Mouse (Mus musculus) splenic B cell, adult 2 months (primary cell): ENCODE data around the gene Hist1h4n.
"Not testable (repeated sequence)": the region's sequence is repeated elsewhere in the genome, so short reads cannot be mapped to it uniquely, and the experiment has no call there.

ENCODE experiments used
- DNase-seq: peaks from one replicate; pipeline ENCODE4 v3.0.0-alpha.2; 2011; ENCODE audit warnings: low read depth, low spot score
- H3K27me3 ChIP-seq: 2 replicates; pipeline ENCODE4 v1.6.1; 2012; ENCODE audit warnings: mild to moderate bottlenecking, low read length, moderate library complexity, mixed read lengths; ENCODE audit not compliant: control insufficient read depth, poor library complexity, insufficient read depth, severe bottlenecking
- H3K36me3 ChIP-seq: 2 replicates; pipeline ENCODE4 v1.6.1; 2012; ENCODE audit warnings: mild to moderate bottlenecking, low read length, moderate library complexity, mixed read lengths; ENCODE audit not compliant: control insufficient read depth, poor library complexity, insufficient read depth, severe bottlenecking

Gene Hist1h4n

DNA sequence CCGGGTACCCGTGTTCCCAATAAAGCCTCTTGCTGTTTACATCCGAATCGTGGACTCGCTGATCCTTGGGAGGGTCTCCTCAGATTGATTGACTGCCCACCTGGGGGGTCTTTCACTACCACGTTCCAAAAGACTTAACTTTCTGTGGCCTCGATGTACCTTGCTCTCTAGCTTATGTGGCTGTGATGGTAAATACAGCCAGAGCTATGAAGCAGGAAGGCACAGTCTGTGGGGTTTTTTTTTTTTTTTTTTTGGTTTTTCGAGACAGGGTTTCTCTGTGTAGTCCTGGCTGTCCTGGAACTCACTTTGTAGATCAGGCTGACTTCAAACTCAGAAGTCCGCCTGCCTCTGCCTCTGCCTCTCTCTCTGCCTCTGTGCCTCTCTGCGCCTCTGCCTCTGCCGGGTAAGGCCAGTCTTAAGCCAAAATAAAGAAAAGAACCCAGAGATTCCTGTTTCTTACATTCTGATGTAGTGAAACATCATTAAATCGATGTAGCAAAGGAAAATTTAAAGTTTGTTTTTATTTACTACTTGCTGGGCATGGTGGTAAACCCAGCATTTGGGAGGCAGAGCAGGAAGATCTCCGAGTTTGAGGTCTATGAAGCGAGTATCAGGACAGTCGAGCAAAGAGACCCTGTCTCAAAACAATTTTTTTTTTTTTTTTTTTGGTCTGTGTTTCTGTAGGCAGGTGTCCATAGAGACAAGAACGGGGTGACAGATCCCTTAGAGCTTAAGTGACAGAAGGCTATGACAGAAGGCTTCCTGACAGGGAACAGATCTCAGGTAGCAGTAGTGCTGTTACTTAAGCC lies 11.7 kb downstream of the Hist1h4n start:
- H3K27me3 ChIP-seq, H3K36me3 ChIP-seq, DNase-seq: not testable (repeated sequence)

DNA sequence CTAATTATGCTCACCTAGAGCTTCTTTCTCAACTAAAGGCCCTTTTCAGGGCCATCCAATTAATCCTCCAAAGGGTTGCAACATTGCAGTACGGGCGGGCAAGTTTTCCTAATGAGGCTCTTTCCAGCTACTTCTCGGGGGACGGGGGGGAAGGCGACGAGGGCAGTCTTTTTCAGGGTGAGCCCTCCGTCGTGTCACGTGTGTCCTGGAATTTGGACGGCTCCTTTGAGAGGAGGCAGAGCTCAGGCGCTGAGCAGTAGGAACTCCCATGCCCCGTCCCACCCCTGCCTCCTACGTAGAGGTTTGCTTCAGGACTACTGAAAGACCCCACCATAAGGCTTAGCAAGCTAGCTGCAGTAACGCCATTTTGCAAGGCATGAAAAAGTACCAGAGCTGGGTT lies 19.9 kb downstream of the Hist1h4n start:
- not testable (repeated sequence) for H3K36me3 ChIP-seq, H3K27me3 ChIP-seq, DNase-seq

DNA sequence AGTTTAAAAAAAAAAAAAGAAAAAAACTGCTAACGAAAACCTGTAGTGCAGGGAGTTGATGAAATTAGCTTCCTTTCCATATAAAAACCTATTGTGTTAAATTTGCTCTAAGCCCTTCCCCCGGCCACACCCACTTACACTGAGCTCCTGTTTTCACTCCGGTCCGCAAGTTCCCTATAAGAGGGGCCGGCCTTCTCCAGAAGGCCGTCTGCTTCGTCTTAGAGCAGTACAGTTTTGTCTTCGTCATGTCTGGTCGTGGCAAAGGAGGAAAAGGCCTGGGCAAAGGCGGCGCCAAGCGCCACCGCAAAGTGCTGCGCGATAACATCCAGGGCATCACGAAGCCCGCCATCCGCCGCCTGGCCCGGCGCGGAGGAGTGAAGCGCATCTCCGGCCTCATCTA lies 20.5 kb downstream of the Hist1h4n start, which contains the start of gene Hist1h4m:
TSS of gene Hist1h4m (plus strand) at position 208 of the 400 bp plus-strand sequence.
- H3K36me3 ChIP-seq, H3K27me3 ChIP-seq, DNase-seq: not testable (repeated sequence)

DNA sequence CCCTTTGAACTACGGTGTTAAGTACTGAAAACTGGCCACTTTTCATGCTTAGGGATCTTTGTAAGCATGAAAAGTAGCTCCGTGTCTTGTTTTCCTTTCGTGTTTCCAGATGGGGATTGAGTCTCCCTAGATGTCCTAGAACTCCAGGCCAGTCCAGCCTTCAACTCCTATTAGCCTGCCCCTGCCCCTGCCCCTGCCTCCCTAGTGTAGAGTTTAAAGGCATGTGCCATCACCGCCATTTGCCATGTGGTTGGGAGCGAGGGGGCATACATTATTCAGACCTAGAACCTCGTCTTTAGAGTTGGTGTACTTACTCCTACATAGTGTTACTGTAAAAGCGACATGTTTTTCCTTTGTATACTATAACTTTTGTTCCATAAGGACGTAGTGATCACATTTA lies 20.9 kb downstream of the Hist1h4n start:
- not testable (repeated sequence) for DNase-seq, H3K27me3 ChIP-seq, H3K36me3 ChIP-seq

DNA sequence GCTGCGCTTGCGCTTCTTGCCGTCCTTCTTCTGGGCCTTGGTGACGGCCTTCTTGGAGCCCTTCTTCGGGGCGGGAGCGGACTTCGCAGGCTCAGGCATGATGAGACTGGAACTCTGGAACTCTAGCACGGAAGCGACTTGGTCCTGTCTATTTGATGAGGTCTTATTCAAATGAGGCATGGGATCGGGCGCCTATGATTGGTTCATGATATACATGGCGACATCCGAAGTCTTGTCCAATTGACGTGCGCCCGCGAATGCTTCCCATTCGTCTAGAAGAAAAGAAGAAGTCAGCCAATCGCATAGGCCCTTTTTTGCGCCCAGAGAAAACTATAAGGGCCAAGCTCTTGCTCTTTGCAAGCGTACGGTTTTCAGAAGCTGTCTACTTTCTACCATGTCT lies 21.9 kb downstream of the Hist1h4n start, which contains the start of the genes Hist1h2bq and Hist1h2ao:
TSS of gene Hist1h2bq (minus strand) at position 125 of the 400 bp plus-strand sequence.
TSS of gene Hist1h2ao (plus strand) at position 393 of the 400 bp plus-strand sequence.
- H3K36me3 ChIP-seq, H3K27me3 ChIP-seq, DNase-seq: not testable (repeated sequence)

DNA sequence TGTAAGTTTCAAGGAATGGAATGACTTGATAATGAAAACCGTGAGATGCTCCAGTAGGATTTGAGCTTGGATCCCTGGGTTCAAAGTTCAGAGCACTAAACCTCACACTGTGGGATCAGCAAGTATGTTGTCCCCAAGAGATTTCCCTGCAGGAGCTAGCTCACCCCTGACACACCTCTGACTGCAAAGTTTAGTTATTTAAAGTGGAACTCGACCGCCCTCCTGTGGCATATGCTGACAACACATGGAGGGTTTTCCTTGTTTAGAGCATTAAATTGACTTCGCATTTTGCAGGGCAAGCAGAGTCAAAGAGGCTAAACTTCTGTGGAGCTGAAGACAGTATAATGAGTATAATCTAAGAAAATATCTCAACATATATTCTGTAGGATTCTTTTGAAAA lies 28.9 kb downstream of the Hist1h4n start:
- not testable (repeated sequence) for H3K36me3 ChIP-seq, H3K27me3 ChIP-seq, DNase-seq

DNA sequence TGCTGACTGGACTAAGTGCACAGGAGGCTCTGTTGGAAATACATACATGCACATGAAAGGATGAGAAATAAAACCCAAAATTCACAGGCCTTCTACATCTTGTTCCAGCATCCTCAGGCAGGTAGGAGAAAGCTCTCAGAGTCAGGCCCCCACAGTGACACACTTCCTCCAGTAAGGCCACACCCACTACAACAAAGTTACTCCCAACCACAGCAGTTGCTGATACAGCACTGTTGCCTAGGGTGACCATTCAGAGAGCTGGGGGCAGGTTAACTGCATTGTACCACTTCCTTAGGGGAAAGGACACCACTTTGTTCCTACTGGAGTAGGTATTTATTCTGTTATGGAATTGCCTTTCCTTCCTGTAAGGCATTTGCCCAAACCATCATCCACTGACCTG lies 34.8 kb downstream of the Hist1h4n start:
- H3K27me3 ChIP-seq, DNase-seq: not testable (repeated sequence)

DNA sequence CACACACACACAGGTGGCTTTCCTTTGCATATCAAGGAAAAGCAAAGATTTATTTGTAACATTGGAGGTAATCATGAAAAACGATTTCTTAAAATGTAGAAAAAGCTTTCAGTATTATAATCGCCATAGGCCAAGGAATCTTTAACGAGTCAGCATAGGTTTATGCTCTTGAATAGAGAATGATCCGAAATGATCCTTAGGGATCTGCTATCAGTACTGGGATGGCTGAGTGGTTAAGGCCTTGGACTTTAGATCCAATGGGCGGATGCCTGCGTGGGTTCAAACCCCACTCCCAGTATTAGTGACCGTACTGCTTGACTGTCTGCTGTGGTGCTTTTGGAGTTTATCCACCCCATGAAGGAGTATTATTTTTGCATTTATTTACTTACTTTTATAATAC lies 36.4 kb downstream of the Hist1h4n start:
- Histone ChIP-seq H3K27me3 (no peaks in the 10 kb centered on the region), H3K36me3 (no peaks in the 10 kb centered on the region)
- no peak for DNase-seq

More for the DNA sequence above, 34.8 kb downstream of the Hist1h4n start:
- not testable (repeated sequence) for H3K36me3 ChIP-seq

DNA sequence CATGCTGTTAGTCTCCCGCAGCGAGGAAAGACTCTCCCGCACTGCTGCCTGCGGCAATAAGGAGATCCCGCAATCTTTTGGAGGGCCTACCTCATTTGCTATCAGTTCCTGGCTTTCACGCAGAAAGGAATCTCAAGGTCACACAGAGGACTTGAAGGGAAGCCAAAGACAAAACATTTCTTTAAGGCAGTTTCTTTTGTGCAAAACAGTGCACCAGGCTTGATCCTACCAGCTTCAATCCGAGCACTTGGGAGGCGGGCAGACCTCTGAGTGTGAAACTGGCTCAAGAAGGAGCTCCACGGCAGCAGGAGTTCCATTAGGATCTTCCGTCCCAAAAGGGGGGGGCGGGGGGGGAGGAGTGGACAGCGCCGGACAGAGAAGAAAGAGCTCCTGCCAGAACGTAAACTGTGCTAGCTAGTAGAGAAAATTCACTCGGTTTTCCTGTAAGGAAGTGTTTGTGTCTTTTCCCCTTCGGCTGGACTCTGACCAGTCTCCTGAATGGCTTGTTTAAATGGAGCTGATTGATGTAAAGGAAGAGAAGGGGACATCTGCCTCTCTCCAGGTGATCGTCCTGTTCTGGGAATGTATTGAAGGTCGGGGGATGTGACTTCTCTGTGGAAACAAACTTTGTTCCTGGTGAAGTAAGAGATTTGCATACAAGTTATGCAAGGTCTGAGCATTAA lies 41.3 kb downstream of the Hist1h4n start:
- Histone ChIP-seq H3K36me3 (no peaks in the 10 kb centered on the region), H3K27me3 (no peaks in the 10 kb centered on the region)
- DNase-seq, result no peak

DNA sequence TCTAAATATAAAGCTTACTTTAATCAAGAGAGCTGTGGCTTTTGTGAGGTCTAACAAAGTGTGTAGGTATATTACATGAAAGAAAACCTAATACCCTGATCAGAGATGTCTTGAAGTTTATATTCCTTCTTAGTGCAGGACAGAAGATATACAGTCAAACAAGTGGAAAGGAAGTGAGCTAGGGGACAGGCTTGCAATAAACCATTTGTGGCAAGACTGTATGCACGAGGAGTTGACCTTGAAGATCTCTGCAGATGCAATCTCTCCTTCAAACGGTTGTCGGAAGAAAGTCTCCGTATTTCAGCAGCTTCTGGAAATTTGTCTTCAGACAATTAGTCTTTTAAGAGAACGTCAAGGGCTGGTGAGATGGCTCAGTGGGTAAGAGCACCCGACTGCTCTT lies 42.1 kb downstream of the Hist1h4n start:
- no peaks in the 10 kb centered on the region for H3K36me3 ChIP-seq
- no peaks in the 10 kb centered on the region for H3K27me3 ChIP-seq
- DNase-seq, result no peak

DNA sequence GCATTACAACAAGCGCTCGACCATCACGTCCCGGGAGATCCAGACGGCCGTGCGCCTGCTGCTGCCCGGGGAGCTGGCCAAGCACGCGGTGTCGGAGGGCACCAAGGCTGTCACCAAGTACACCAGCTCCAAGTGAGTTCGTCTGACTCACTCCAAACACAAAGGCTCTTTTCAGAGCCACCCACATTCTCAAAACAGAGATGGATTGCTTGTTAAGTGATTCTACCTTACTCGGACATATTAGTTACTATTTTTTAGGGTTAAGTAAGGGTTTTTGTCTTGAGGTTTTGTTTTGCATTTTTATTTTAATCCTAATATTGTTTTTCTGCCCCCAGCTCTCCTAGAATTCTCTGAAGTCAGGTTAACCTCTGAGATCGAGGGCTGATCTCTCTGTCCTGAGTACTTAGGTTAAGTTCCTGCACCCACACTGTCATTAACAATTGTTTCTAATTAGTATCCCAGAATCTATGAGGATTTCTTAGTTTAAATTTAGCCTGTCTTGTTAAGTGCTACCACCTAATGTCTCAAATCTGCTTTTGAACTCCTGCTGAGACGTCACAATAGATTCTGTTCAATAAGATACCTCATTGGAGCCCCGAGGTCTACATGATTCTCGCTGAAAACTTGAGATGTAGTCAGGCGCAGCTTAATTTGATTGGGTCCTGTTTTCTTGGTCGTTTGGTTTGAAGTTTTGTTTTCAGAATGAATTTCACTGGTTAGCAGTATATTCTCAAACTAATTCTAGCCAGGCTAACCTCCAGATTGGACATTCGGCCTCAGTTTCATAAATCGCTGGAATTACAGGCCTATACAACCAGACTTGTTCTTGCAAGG lies 44.0 kb downstream of the Hist1h4n start:
- no peak for DNase-seq
- no peaks in the 10 kb centered on the region for H3K27me3 ChIP-seq
- H3K36me3 ChIP-seq, result no peaks in the 10 kb centered on the region

DNA sequence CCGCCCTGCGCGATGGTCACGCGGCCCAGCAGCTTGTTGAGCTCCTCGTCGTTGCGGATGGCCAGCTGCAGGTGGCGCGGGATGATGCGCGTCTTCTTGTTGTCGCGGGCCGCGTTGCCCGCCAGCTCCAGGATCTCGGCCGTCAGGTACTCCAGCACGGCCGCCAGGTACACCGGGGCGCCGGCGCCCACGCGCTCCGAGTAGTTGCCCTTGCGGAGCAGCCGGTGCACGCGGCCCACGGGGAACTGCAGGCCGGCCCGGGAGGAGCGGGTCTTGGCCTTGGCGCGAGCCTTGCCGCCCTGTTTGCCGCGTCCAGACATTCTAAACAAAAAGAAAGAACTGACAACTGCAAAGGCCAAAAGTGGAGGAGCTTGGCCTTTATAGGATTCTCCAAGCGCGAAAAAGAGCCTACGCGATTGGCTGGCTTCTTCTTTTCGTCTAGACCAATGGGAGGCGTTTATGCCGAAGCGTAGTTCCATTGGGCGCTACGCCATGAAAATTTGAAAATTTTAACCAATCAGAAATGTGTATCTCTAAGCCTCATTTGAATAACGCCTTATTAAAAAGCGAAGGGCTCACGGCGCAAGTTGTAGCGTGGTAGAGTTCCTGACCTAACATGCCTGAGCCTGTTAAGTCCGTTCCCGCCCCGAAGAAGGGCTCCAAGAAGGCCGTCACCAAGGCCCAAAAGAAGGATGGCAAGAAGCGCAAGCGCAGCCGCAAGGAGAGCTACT lies 44.9 kb downstream of the Hist1h4n start, which contains the start of the genes Hist1h2an and Hist1h2bp:
TSS of gene Hist1h2an (minus strand) at position 320 of the 731 bp plus-strand sequence.
TSS of gene Hist1h2bp (plus strand) at position 563 of the 731 bp plus-strand sequence.
- DNase-seq, result peak; percentile 97
- H3K36me3 ChIP-seq, H3K27me3 ChIP-seq: not testable (repeated sequence)

DNA sequence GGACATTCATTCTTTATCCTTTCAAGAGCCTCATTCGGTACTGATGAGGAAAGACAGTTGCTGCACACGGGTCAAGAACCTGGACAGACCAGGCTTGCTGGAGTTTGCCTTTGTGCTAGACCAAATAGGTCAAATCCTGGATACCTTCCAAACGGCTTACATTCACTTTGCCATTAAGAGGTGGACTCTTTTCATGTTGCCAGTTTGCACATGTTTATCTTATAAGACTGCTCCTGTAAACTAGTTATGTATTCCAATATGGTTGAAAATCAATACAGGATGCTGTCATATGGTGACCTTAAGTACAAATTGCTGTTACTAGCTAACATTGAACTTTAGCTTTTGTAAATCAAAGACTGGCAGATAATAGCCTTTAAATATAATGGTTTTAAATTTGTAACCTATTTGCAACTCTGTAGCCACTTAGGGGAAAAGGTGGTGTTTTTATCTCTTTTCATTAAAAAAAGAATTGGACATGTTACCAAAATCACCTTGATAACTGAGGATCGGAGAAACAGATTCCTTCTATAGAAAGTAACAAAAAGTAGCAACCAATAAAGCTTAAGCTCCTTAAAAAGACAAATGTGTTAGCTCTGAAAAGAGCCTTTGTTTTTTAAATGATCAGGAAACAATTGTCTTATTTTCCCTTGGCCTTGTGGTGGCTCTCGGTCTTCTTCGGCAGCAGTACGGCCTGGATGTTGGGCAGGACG lies 45.7 kb downstream of the Hist1h4n start:
- DNase-seq, result peak; percentile 49
- Histone ChIP-seq H3K27me3 (no peaks in the 10 kb centered on the region), H3K36me3 (no peaks in the 10 kb centered on the region)
